20 mouse cellular contexts compared by ENCODE assay signal in the genomic region with DNA sequence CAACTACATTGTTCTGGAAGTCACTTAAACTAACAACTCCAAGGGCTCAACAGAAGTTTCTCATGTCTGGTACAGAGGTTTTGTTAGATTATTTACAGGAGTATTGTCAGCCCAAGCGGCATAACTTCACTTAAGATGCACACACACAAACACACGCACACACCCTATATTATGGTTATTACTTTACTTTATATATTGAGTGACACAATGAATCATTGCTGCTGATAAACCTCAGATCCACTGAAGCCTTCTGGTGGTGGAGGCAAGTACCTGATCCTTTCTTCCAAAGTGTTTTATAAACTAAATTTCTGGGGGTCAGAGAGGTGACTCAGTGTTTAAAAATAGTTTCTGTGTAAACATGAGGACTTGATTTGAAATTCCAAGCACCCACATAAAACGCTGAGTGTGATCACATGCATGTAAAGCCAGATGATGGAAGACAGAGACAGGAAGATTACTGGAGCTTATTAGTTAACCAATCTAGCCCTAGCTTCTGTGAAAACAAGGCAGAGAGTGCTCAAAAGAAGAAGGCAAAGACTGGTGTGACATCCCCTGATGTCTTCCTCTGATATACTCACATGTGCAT. TPM values are rescaled to one million over a fixed set of nuclear protein-coding genes. Genes with fewer than 3 reads are reported as not detected.
DNase-seq lines count a peak whose midpoint lies in the region; ATAC-seq and TF ChIP-seq lines count a peak whose summit lies in the region.
"Had no signal": no experiment of that assay in that cellular context is flagged by ENCODE, and none has a peak within 500 bp of the region (broad histone marks: within the 10 kb centered on the region; RNA-seq: fewer than 3 reads in every experiment).

No protein-coding gene starts in this region.

- H3K27ac ChIP-seq in intestine, embryonic 15.5 days, result no peak overlapping the region
- H3K27ac ChIP-seq in intestine, postnatal 0 days (ENCODE audit: low read depth, low read length), result no peak overlapping the region
- no peak overlapping the region for H3K27ac ChIP-seq in intestine, embryonic 16.5 days (ENCODE audit: low read length)
- no peak overlapping the region for H3K27ac ChIP-seq in limb, embryonic 10.5 days
- H3K27ac ChIP-seq: embryonic facial prominence, embryonic 10.5 days; embryonic facial prominence, embryonic 12.5 days; forebrain, embryonic 13.5 days; forebrain, embryonic 15.5 days had no signal

- H3K4me3 ChIP-seq in intestine, embryonic 15.5 days (replicated peaks), result no peak overlapping the region
- H3K4me3 ChIP-seq in intestine, postnatal 0 days (ENCODE audit: low read depth, low read length), result no peak overlapping the region
- no peak overlapping the region for H3K4me3 ChIP-seq in intestine, embryonic 16.5 days (ENCODE audit: low read length)
- no peak overlapping the region for H3K4me3 ChIP-seq in limb, embryonic 10.5 days
- H3K4me3 ChIP-seq: embryonic facial prominence, embryonic 10.5 days; embryonic facial prominence, embryonic 12.5 days; forebrain, embryonic 13.5 days; forebrain, embryonic 15.5 days had no signal

- H3K9ac ChIP-seq in intestine, embryonic 15.5 days, result no peak overlapping the region
- H3K9ac ChIP-seq in intestine, postnatal 0 days (ENCODE audit: low read depth, low read length), result no peak overlapping the region
- no peak overlapping the region for H3K9ac ChIP-seq in intestine, embryonic 16.5 days (ENCODE audit: low read depth, low read length)
- H3K9ac ChIP-seq: embryonic facial prominence, embryonic 12.5 days; forebrain, embryonic 13.5 days; forebrain, embryonic 15.5 days; forebrain, postnatal 0 days had no signal

- no peaks in the 10 kb centered on the region for H3K4me1 ChIP-seq in intestine, embryonic 15.5 days (replicated peaks)
- no peaks in the 10 kb centered on the region for H3K4me1 ChIP-seq in intestine, postnatal 0 days (replicated peaks; ENCODE audit: control insufficient read depth, insufficient read depth, low read length)
- H3K4me1 ChIP-seq in intestine, embryonic 16.5 days (ENCODE audit: control insufficient read depth, insufficient read depth, low read length), result no peaks in the 10 kb centered on the region
- no peaks in the 10 kb centered on the region for H3K4me1 ChIP-seq in limb, embryonic 10.5 days
- H3K4me1 ChIP-seq: embryonic facial prominence, embryonic 10.5 days; embryonic facial prominence, embryonic 12.5 days; forebrain, embryonic 13.5 days; forebrain, embryonic 15.5 days had no signal

- WGBS in intestine, embryonic 15.5 days, result 16% methylated on average over 3 of the region's 3 CpGs
- WGBS in intestine, postnatal 0 days, result 19% methylated on average over 3 of the region's 3 CpGs
- WGBS in intestine, embryonic 16.5 days, result 37% methylated on average over 3 of the region's 3 CpGs
- WGBS in limb, embryonic 10.5 days, result 76% methylated on average over 3 of the region's 3 CpGs

- DNase-seq in T-cell, adult 2 months (ENCODE audit: low spot score), result no peak
- no peak for DNase-seq in limb, embryonic 10.5 days (ENCODE audit: low spot score)
- DNase-seq: adrenal gland, adult 2 months; adrenal gland, postnatal 10 days; adrenal gland, postnatal 25 days; cerebellum, adult 11 months; cerebellum, adult 18-20 months; cerebellum, adult 8-10 months; cerebellum, adult 9-11 months; cerebellum, postnatal 14 days; cerebellum, postnatal 36 days; embryo, embryonic 11 days; forebrain, postnatal 0 days had no signal

- no peak for TF ChIP-seq CTCF in intestine, postnatal 0 days (IDR thresholded peaks at IDR 0.05; ENCODE audit: low read depth)

- ATAC-seq in intestine, embryonic 15.5 days, result peak; percentile 62
- ATAC-seq in intestine, postnatal 0 days, result no peak
- ATAC-seq in intestine, embryonic 16.5 days, result peak; percentile 71
- ATAC-seq: forebrain, embryonic 13.5 days; forebrain, embryonic 15.5 days; forebrain, postnatal 0 days had no signal

- no peaks in the 10 kb centered on the region for H3K27me3 ChIP-seq in intestine, embryonic 15.5 days (replicated peaks)
- H3K27me3 ChIP-seq in intestine, postnatal 0 days (replicated peaks; ENCODE audit: control insufficient read depth, insufficient read depth, low read length), result no peaks in the 10 kb centered on the region
- H3K27me3 ChIP-seq in intestine, embryonic 16.5 days (replicated peaks; ENCODE audit: control insufficient read depth, insufficient read depth, low read length), result no peaks in the 10 kb centered on the region
- H3K27me3 ChIP-seq in limb, embryonic 10.5 days (ENCODE audit: low read depth, poor library complexity, severe bottlenecking), result no peaks in the 10 kb centered on the region
- H3K27me3 ChIP-seq: embryonic facial prominence, embryonic 12.5 days; forebrain, embryonic 13.5 days; forebrain, embryonic 15.5 days had no signal

- H3K4me2 ChIP-seq in intestine, embryonic 15.5 days (replicated peaks), result no peak overlapping the region
- H3K4me2 ChIP-seq in intestine, postnatal 0 days (replicated peaks; ENCODE audit: low read depth), result no peak overlapping the region
- H3K4me2 ChIP-seq in intestine, embryonic 16.5 days (ENCODE audit: low read depth, low read length), result no peak overlapping the region
- H3K4me2 ChIP-seq: embryonic facial prominence, embryonic 12.5 days; forebrain, embryonic 13.5 days; forebrain, embryonic 15.5 days had no signal

- no peaks in the 10 kb centered on the region for H3K9me3 ChIP-seq in intestine, embryonic 15.5 days
- H3K9me3 ChIP-seq in intestine, postnatal 0 days (ENCODE audit: control insufficient read depth), result no peaks in the 10 kb centered on the region
- no peaks in the 10 kb centered on the region for H3K9me3 ChIP-seq in intestine, embryonic 16.5 days (ENCODE audit: control insufficient read depth, low read length)
- H3K9me3 ChIP-seq in limb, embryonic 10.5 days (replicated peaks), result no peaks in the 10 kb centered on the region
- H3K9me3 ChIP-seq: embryonic facial prominence, embryonic 10.5 days; embryonic facial prominence, embryonic 12.5 days; forebrain, embryonic 13.5 days; forebrain, embryonic 15.5 days had no signal

- H3K36me3 ChIP-seq in intestine, embryonic 15.5 days, result no peaks in the 10 kb centered on the region
- H3K36me3 ChIP-seq in intestine, postnatal 0 days (ENCODE audit: control insufficient read depth, insufficient read depth), result no peaks in the 10 kb centered on the region
- H3K36me3 ChIP-seq in intestine, embryonic 16.5 days (ENCODE audit: control insufficient read depth, insufficient read depth, low read length), result no peaks in the 10 kb centered on the region
- no peaks in the 10 kb centered on the region for H3K36me3 ChIP-seq in limb, embryonic 10.5 days
- H3K36me3 ChIP-seq: embryonic facial prominence, embryonic 10.5 days; embryonic facial prominence, embryonic 12.5 days; forebrain, embryonic 15.5 days had no signal

RNA-seq across cellular contexts. Expression of a gene that starts 16.0 kb away (rescaled TPM):
- polyA plus RNA-seq in intestine, embryonic 15.5 days (2015; fragmentation: Nextera tagmentation; extraction: Ambion mirVana), result 4.1 and 4.4 TPM in 2 replicates
- polyA plus RNA-seq in intestine, postnatal 0 days (2015; fragmentation: Nextera tagmentation; extraction: Ambion mirVana), result 0.81 and 2.1 TPM in 2 replicates
- 3.4 and 3.9 TPM in 2 replicates for polyA plus RNA-seq in intestine, embryonic 16.5 days (2015; fragmentation: Nextera tagmentation; extraction: Ambion mirVana)
- 3.4 and 3.7 TPM in 2 replicates for polyA plus RNA-seq in limb, embryonic 10.5 days (2016; fragmentation: Nextera tagmentation; extraction: Ambion mirVana)

RNA-seq across cellular contexts. Expression of a gene that starts 29.5 kb away (rescaled TPM):
- polyA plus RNA-seq in intestine, embryonic 15.5 days (2015; fragmentation: Nextera tagmentation; extraction: Ambion mirVana), result 1.8 and 2.6 TPM in 2 replicates
- 3.9 and 4.4 TPM in 2 replicates for polyA plus RNA-seq in intestine, postnatal 0 days (2015; fragmentation: Nextera tagmentation; extraction: Ambion mirVana)
- 1.2 and 2.0 TPM in 2 replicates for polyA plus RNA-seq in intestine, embryonic 16.5 days (2015; fragmentation: Nextera tagmentation; extraction: Ambion mirVana)
- polyA plus RNA-seq in limb, embryonic 10.5 days (2016; fragmentation: Nextera tagmentation; extraction: Ambion mirVana), result 2.0 and 3.0 TPM in 2 replicates
